Mouse (Mus musculus): ENCODE data around the gene Zfp638. TPM values are rescaled to one million over a fixed set of nuclear protein-coding genes. Genes with fewer than 3 reads are reported as not detected.

The Zfp638 gene
- polyA plus RNA-seq, 1 experiment from 2014 or later = 65.0 TPM

GRCm38 (mm10) chr6:83867598-83868585, 983 bp downstream of the Zfp638 start:
- DNase-seq (ENCODE audit: low spot score) (peak; percentile 62), ATAC-seq (replicated peaks; ENCODE audit: low FRiP score, low TSS enrichment, low read depth) (peak; percentile 29; the same call in 1 of the 2 replicates)
- no peaks in the 10 kb centered on the region for H3K36me3 ChIP-seq (ENCODE audit: control insufficient read depth, insufficient read depth, low read length)
- H3K9ac ChIP-seq (ENCODE audit: low read length) = peak overlapping the region; percentile 41
- H3K27ac ChIP-seq (ENCODE audit: low read depth) = no peak overlapping the region
- no peaks in the 10 kb centered on the region for H3K9me3 ChIP-seq (ENCODE audit: control insufficient read depth, low read length)
- peak overlapping the region; percentile 99 for H3K4me2 ChIP-seq (ENCODE audit: low read length)
- 0 out of 2 replicates have a peak, but pooled peaks cover 5% of the 10 kb centered on the region for H3K4me1 ChIP-seq (replicated peaks; ENCODE audit: control insufficient read depth, insufficient read depth, low read length)
- peak overlapping the region; percentile 57 for H3K4me3 ChIP-seq (ENCODE audit: low read depth, low read length)
- H3K27me3 ChIP-seq (replicated peaks; ENCODE audit: control insufficient read depth, insufficient read depth, low read length) = no peaks in the 10 kb centered on the region
- 4% methylated on average over 18 of the region's 19 CpGs for WGBS

GRCm38 (mm10) chr6:83879815-83880214, 12.9 kb downstream of the Zfp638 start:
- H3K4me1 ChIP-seq (replicated peaks; ENCODE audit: control insufficient read depth, insufficient read depth, low read length) = no peaks in the 10 kb centered on the region
- no peak overlapping the region for H3K4me3 ChIP-seq (ENCODE audit: low read depth, low read length)
- no peak overlapping the region for H3K27ac ChIP-seq (ENCODE audit: low read depth)
- no peaks in the 10 kb centered on the region for H3K36me3 ChIP-seq (ENCODE audit: control insufficient read depth, insufficient read depth, low read length)
- H3K4me2 ChIP-seq (ENCODE audit: low read length) = no peak overlapping the region
- H3K9ac ChIP-seq (ENCODE audit: low read length) = no peak overlapping the region
- no peaks in the 10 kb centered on the region for H3K27me3 ChIP-seq (replicated peaks; ENCODE audit: control insufficient read depth, insufficient read depth, low read length)
- DNase-seq (ENCODE audit: low spot score) (peak; percentile 71), ATAC-seq (replicated peaks; ENCODE audit: low FRiP score, low TSS enrichment, low read depth) (no peak)
- WGBS = 2% methylated on average over 4 of the region's 4 CpGs
- no peaks in the 10 kb centered on the region for H3K9me3 ChIP-seq (ENCODE audit: control insufficient read depth, low read length)

DNA sequence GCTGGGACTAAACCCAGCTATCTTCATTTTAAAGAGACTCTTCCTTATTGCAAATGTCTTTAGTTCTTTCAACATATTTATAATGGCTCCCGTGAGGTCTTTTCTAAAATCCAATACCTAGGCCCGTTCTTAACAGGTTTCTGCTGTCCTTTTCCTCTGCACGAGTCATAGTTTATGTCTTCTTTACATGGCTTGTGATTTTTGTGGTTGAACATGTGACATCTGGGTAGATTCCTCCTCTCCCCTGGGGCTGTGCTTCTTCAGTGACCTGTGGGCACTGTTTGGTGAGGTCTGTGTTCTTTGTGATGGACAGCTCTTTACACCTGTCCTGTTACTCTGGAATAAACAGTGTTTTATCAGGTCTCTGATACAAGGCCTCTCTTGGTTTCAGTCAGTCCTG, 19.9 kb downstream of the Zfp638 start:
- no peaks in the 10 kb centered on the region for H3K36me3 ChIP-seq (ENCODE audit: control insufficient read depth, insufficient read depth, low read length)
- H3K9ac ChIP-seq (ENCODE audit: low read length) = no peak overlapping the region
- ATAC-seq (replicated peaks; ENCODE audit: low FRiP score, low TSS enrichment, low read depth) (no peak), DNase-seq (ENCODE audit: low spot score) (no peak)
- no peak overlapping the region for H3K4me2 ChIP-seq (ENCODE audit: low read length)
- no peaks in the 10 kb centered on the region for H3K4me1 ChIP-seq (replicated peaks; ENCODE audit: control insufficient read depth, insufficient read depth, low read length)
- H3K9me3 ChIP-seq (ENCODE audit: control insufficient read depth, low read length) = no peaks in the 10 kb centered on the region
- 85% methylated on average over 3 of the region's 3 CpGs for WGBS
- H3K27ac ChIP-seq (ENCODE audit: low read depth) = no peak overlapping the region
- H3K27me3 ChIP-seq (replicated peaks; ENCODE audit: control insufficient read depth, insufficient read depth, low read length) = no peaks in the 10 kb centered on the region
- H3K4me3 ChIP-seq (ENCODE audit: low read depth, low read length) = no peak overlapping the region

- WGBS = 85% methylated on average over 1 of the region's 1 CpGs
- no peak overlapping the region for H3K4me3 ChIP-seq (ENCODE audit: low read depth, low read length)
These were observed 21.9 kb downstream of the Zfp638 start for GRCm38 (mm10) chr6:83888802-83889201.

DNA sequence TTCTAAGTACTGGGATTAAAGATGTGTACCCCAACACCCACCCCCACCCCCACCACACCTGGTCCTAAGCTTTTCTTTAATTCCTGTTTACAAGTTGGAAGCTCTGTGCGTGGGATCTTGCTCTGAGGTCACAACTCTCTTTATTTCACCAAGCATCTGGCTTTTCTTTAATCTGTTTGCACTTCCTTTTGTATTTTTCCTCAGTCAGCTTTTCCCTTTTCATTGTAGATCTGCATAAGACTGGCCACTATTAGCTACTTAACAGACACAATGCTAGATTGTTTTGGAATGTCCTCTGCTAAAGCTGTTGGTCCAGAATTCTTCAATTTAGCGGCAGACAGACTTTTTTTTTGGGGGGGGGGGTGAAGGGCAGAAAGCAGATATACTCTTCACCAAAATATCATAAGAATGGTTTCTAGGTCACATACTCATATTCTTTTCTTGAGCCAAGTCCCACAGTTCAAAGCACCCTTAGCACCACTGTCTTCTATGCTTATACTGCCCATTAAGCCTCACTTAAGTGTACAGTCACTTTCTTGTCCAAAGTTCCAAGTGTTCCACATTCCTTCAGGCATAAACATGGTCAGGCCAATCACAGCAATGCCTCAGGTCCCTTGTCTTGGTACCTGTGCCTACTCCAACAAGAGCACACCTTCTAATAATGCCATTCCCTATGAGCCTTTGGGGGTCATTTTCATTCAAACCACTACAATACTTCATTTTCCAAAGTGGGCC, 23.5 kb downstream of the Zfp638 start:
- no peak overlapping the region for H3K4me2 ChIP-seq (ENCODE audit: low read length)
- H3K27me3 ChIP-seq (replicated peaks; ENCODE audit: control insufficient read depth, insufficient read depth, low read length) = no peaks in the 10 kb centered on the region
- H3K4me1 ChIP-seq (replicated peaks; ENCODE audit: control insufficient read depth, insufficient read depth, low read length) = no peaks in the 10 kb centered on the region
- no peaks in the 10 kb centered on the region for H3K36me3 ChIP-seq (ENCODE audit: control insufficient read depth, insufficient read depth, low read length)
- 38% methylated on average over 2 of the region's 2 CpGs for WGBS
- no peak overlapping the region for H3K27ac ChIP-seq (ENCODE audit: low read depth)
- DNase-seq (ENCODE audit: low spot score) (no peak), ATAC-seq (replicated peaks; ENCODE audit: low FRiP score, low TSS enrichment, low read depth) (no peak)
- H3K9ac ChIP-seq (ENCODE audit: low read length) = no peak overlapping the region
- H3K4me3 ChIP-seq (ENCODE audit: low read depth, low read length) = no peak overlapping the region
- H3K9me3 ChIP-seq (ENCODE audit: control insufficient read depth, low read length) = no peaks in the 10 kb centered on the region

More at GRCm38 (mm10) chr6:83888802-83889201, 21.9 kb downstream of the Zfp638 start:
- H3K36me3 ChIP-seq (ENCODE audit: control insufficient read depth, insufficient read depth, low read length) = no peaks in the 10 kb centered on the region
- H3K4me2 ChIP-seq (ENCODE audit: low read length) = no peak overlapping the region
- no peak overlapping the region for H3K9ac ChIP-seq (ENCODE audit: low read length)
- DNase-seq (ENCODE audit: low spot score) (no peak), ATAC-seq (replicated peaks; ENCODE audit: low FRiP score, low TSS enrichment, low read depth) (no peak)
- H3K27me3 ChIP-seq (replicated peaks; ENCODE audit: control insufficient read depth, insufficient read depth, low read length) = no peaks in the 10 kb centered on the region
- no peak overlapping the region for H3K27ac ChIP-seq (ENCODE audit: low read depth)
- H3K4me1 ChIP-seq (replicated peaks; ENCODE audit: control insufficient read depth, insufficient read depth, low read length) = no peaks in the 10 kb centered on the region
- no peaks in the 10 kb centered on the region for H3K9me3 ChIP-seq (ENCODE audit: control insufficient read depth, low read length)

- no peaks in the 10 kb centered on the region for H3K27me3 ChIP-seq (replicated peaks; ENCODE audit: control insufficient read depth, insufficient read depth, low read length)
- WGBS = 88% methylated on average over 5 of the region's 5 CpGs
- no peak overlapping the region for H3K27ac ChIP-seq (ENCODE audit: low read depth)
- no peaks in the 10 kb centered on the region for H3K4me1 ChIP-seq (replicated peaks; ENCODE audit: control insufficient read depth, insufficient read depth, low read length)
- ATAC-seq (replicated peaks; ENCODE audit: low FRiP score, low TSS enrichment, low read depth) (no peak), DNase-seq (ENCODE audit: low spot score) (no peak)
- no peaks in the 10 kb centered on the region for H3K36me3 ChIP-seq (ENCODE audit: control insufficient read depth, insufficient read depth, low read length)
- H3K4me3 ChIP-seq (ENCODE audit: low read depth, low read length) = no peak overlapping the region
- H3K9ac ChIP-seq (ENCODE audit: low read length) = no peak overlapping the region
- no peaks in the 10 kb centered on the region for H3K9me3 ChIP-seq (ENCODE audit: control insufficient read depth, low read length)
- no peak overlapping the region for H3K4me2 ChIP-seq (ENCODE audit: low read length)
These were observed 24.3 kb downstream of the Zfp638 start for GRCm38 (mm10) chr6:83891251-83891650.

DNA sequence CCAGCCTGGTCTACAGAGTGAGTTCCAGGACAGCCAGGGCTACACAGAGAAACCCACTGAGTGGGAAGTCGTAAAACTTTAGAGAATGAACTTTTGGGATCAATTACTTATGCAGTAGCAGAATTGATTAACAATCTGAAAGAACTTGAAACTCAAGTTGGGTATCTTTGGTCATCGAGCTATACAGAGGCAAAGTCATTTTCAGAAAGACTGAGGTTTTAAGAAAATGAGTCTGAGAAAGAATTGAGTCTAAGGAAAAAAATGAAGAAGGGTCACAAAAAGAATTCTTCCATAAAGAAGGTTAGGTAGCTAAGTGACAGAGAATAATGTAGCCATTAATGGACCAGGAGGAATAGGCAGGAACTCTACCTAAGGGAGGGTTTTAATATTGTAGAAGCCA, 24.8 kb downstream of the Zfp638 start:
- no peak for DNase-seq (ENCODE audit: low spot score)
- no peaks in the 10 kb centered on the region for H3K27me3 ChIP-seq (replicated peaks; ENCODE audit: control insufficient read depth, insufficient read depth, low read length)
- 90% methylated on average over 2 of the region's 2 CpGs for WGBS
- H3K9me3 ChIP-seq (ENCODE audit: control insufficient read depth, low read length) = no peaks in the 10 kb centered on the region
- H3K9ac ChIP-seq (ENCODE audit: low read length) = no peak overlapping the region
- no peak overlapping the region for H3K4me2 ChIP-seq (ENCODE audit: low read length)
- no peaks in the 10 kb centered on the region for H3K36me3 ChIP-seq (ENCODE audit: control insufficient read depth, insufficient read depth, low read length)
- H3K4me3 ChIP-seq (ENCODE audit: low read depth, low read length) = no peak overlapping the region
- H3K4me1 ChIP-seq (replicated peaks; ENCODE audit: control insufficient read depth, insufficient read depth, low read length) = no peaks in the 10 kb centered on the region
- no peak overlapping the region for H3K27ac ChIP-seq (ENCODE audit: low read depth)
- ATAC-seq (replicated peaks; ENCODE audit: low FRiP score, low TSS enrichment, low read depth) = no peak

DNA sequence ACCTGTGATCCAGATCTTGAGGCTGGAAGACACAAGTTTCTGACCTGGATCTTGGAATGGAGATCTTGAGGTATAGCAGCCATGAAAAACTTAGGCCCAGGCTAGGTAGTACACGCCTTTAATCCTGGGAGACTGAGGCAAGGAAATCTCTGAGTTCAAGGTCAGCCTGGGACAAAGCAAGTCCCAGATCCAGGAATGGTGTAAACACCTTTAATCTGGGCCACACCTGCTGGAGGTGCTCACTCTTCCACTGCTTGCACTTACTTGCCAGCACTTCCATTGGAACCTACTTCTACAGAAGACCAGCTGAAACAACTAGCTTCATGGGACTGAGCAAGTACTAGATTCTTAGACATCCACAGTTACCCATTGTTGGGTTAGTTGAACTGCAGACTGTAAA, 26.2 kb downstream of the Zfp638 start:
- WGBS = 88% methylated on average over 1 of the region's 1 CpGs
- no peak for ATAC-seq (replicated peaks; ENCODE audit: low FRiP score, low TSS enrichment, low read depth)

More for the DNA sequence above, 26.2 kb downstream of the Zfp638 start:
- H3K9ac ChIP-seq (ENCODE audit: low read length) = no peak overlapping the region
- no peaks in the 10 kb centered on the region for H3K36me3 ChIP-seq (ENCODE audit: control insufficient read depth, insufficient read depth, low read length)
- H3K4me3 ChIP-seq (ENCODE audit: low read depth, low read length) = no peak overlapping the region
- no peak for DNase-seq (ENCODE audit: low spot score)
- no peaks in the 10 kb centered on the region for H3K27me3 ChIP-seq (replicated peaks; ENCODE audit: control insufficient read depth, insufficient read depth, low read length)
- no peaks in the 10 kb centered on the region for H3K9me3 ChIP-seq (ENCODE audit: control insufficient read depth, low read length)
- H3K4me1 ChIP-seq (replicated peaks; ENCODE audit: control insufficient read depth, insufficient read depth, low read length) = no peaks in the 10 kb centered on the region
- no peak overlapping the region for H3K27ac ChIP-seq (ENCODE audit: low read depth)
- H3K4me2 ChIP-seq (ENCODE audit: low read length) = no peak overlapping the region

All from intestine, embryonic 14.5 days (tissue).